Mouse (Mus musculus): Measurements from ENCODE around the gene Sprtn.

DNA sequence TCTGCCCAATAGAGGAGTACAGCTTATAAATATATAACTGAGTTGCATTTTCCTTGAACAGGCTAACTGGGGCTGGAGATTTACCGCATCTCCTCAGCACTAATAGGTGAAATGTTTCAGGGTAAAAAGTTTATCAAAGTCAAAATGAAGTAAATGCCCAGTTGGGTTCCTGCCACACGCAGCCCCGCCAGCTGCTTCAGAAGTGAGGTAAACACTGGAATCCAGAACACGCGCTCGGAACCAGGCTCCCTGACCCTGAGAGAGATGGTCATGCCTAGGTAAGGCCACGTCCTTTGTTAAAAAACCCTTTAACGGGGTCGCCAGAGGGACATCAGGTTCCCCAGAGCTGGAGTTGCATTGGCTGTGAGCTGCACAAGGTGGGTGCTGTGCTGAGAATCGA is 39.0 kb downstream of the Sprtn start:
- TF ChIP-seq GATA1 (IDR thresholded peaks at IDR 0.05; ENCODE audit: borderline replicate concordance, low read length) (no peak), FLI1 (IDR thresholded peaks at IDR 0.05; ENCODE audit: low read length) (no peak)

Data from megakaryocyte, embryonic 14.5 days (primary cell).